Mouse (Mus musculus): Measurements from ENCODE around the gene Cdh12. TPM values are rescaled to one million over a fixed set of nuclear protein-coding genes. Genes with fewer than 3 reads are reported as not detected.

Cdh12 gene
- total and polyA plus RNA-seq, 3 experiments, result 0.13 to 0.16 TPM; not detected in 1

- H3K36me3 ChIP-seq (replicated peaks in 1 of 2; ENCODE audit: control insufficient read depth in 1 of 2, insufficient read depth in 1 of 2, low read length in 1 of 2), result no peaks in the 10 kb centered on the region
- DNase-seq (ENCODE audit: extremely low read depth), result no peak
- TF ChIP-seq MXI1 (IDR thresholded peaks at IDR 0.05; ENCODE audit: low read depth, low read length) (no peak), JUND (conservative IDR thresholded peaks at IDR 0.05; ENCODE audit: low read depth, low read length) (no peak), ELF1 (IDR thresholded peaks at IDR 0.05; ENCODE audit: low read depth, low read length) (no peak), EP300 (IDR thresholded peaks at IDR 0.05; ENCODE audit: low read length) (no peak), UBTF (IDR thresholded peaks at IDR 0.05; ENCODE audit: low read depth, low read length) (no peak), SMC3 (IDR thresholded peaks at IDR 0.05; ENCODE audit: low read depth, low read length) (no peak), GABPA (IDR thresholded peaks at IDR 0.05; ENCODE audit: insufficient replicate concordance, low read depth, low read length) (no peak), CHD1 (IDR thresholded peaks at IDR 0.05; ENCODE audit: low read depth, low read length) (no peak), NRF1 (IDR thresholded peaks at IDR 0.05; ENCODE audit: low read depth, low read length) (no peak), RAD21 (IDR thresholded peaks at IDR 0.05; ENCODE audit: low read depth, low read length) (no peak), USF2 (conservative IDR thresholded peaks at IDR 0.05; ENCODE audit: low read depth, low read length) (no peak), NELFE (IDR thresholded peaks at IDR 0.05; ENCODE audit: low read depth, low read length) (no peak)
Measured at GRCm38 (mm10) chr15:21343853-21344252, 894.8 kb downstream of the Cdh12 start.

DNA sequence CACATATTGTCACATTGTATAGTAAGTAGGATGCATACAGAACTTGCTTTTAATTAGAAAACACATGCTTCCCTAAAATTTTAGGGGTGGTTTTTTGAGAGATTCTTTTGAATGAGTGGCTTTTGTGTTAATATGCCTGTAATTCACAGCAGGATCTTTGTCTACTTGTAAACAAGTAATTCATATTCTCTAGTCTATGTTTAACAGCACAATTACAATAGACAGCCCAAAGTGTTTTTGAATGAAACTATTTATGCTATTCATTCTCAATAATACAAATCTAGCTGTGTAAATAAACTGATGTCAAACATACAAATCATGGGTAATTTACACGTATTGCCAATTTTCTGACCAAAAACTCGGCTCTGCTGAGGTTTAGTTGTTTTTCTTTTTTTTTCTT, 895.3 kb downstream of the Cdh12 start:
- no peak overlapping the region for H3K9ac ChIP-seq (ENCODE audit: insufficient read depth, low read depth)
- H3K4me2 ChIP-seq (ENCODE audit: insufficient read depth, low read depth, poor library complexity, severe bottlenecking), result no peak overlapping the region
- H3K79me2 ChIP-seq (replicated peaks; ENCODE audit: control insufficient read depth, extremely low read depth, insufficient read depth, poor library complexity, severe bottlenecking), result no peaks in the 10 kb centered on the region
- TF ChIP-seq JUN (IDR thresholded peaks at IDR 0.05; ENCODE audit: insufficient read depth, low read depth, low read length), result no peak
- TF ChIP-seq USF2 (conservative IDR thresholded peaks at IDR 0.05; ENCODE audit: low read depth, low read length), result no peak
- TF ChIP-seq GABPA (IDR thresholded peaks at IDR 0.05; ENCODE audit: insufficient replicate concordance, low read depth, low read length), result no peak
- no peak for TF ChIP-seq MYC (IDR thresholded peaks at IDR 0.05; ENCODE audit: low read depth, low read length)
- no peak for TF ChIP-seq RCOR1 (conservative IDR thresholded peaks at IDR 0.05; ENCODE audit: low read depth, low read length)
- no peak for TF ChIP-seq USF1 (IDR thresholded peaks at IDR 0.05; ENCODE audit: low read depth, low read length)
- no peak for DNase-seq (ENCODE audit: extremely low read depth)
- in situ Hi-C loops (cut with MboI; ENCODE audit: low pct_ligation_motif_present, low pct_unique_long_range_greater_than_20kb, low sequenced_read_pairs) (no loop called here), dilution Hi-C loops (cut with MboI; ENCODE audit: extremely low pct_ligation_motif_present, extremely low pct_unique_long_range_greater_than_20kb, low sequenced_read_pairs) (no loop called here)
- H3K27ac ChIP-seq (ENCODE audit: insufficient read depth, low read depth), result no peak overlapping the region
- H3K36me3 ChIP-seq (replicated peaks in 1 of 2; ENCODE audit: control insufficient read depth in 1 of 2, insufficient read depth in 1 of 2, low read length in 1 of 2), result no peaks in the 10 kb centered on the region
- H3K4me3 ChIP-seq (replicated peaks in 1 of 3; ENCODE audit: low read depth in 2 of 3, low read length in 2 of 3, poor library complexity in 1 of 3), result no peak overlapping the region
- no peaks in the 10 kb centered on the region for H3K9me3 ChIP-seq (replicated peaks; ENCODE audit: low read length)
- H3K27me3 ChIP-seq (replicated peaks), result no peaks in the 10 kb centered on the region
- H3K4me1 ChIP-seq (ENCODE audit: control insufficient read depth in 1 of 2, insufficient read depth in 2 of 2), result no peaks in the 10 kb centered on the region

More at GRCm38 (mm10) chr15:21343853-21344252, 894.8 kb downstream of the Cdh12 start:
- Histone ChIP-seq H3K27ac (ENCODE audit: insufficient read depth, low read depth) (no peak overlapping the region), H3K4me1 (ENCODE audit: control insufficient read depth in 1 of 2, insufficient read depth in 2 of 2) (no peaks in the 10 kb centered on the region), H3K4me3 (replicated peaks in 1 of 3; ENCODE audit: low read depth in 2 of 3, low read length in 2 of 3, poor library complexity in 1 of 3) (no peak overlapping the region), H3K9me3 (replicated peaks; ENCODE audit: low read length) (no peaks in the 10 kb centered on the region), H3K79me2 (replicated peaks; ENCODE audit: control insufficient read depth, extremely low read depth, insufficient read depth, poor library complexity, severe bottlenecking) (no peaks in the 10 kb centered on the region), H3K4me2 (ENCODE audit: insufficient read depth, low read depth, poor library complexity, severe bottlenecking) (no peak overlapping the region), H3K9ac (ENCODE audit: insufficient read depth, low read depth) (no peak overlapping the region), H3K27me3 (replicated peaks) (no peaks in the 10 kb centered on the region)
- dilution Hi-C loops (cut with MboI; ENCODE audit: extremely low pct_ligation_motif_present, extremely low pct_unique_long_range_greater_than_20kb, low sequenced_read_pairs) (no loop called here), in situ Hi-C loops (cut with MboI; ENCODE audit: low pct_ligation_motif_present, low pct_unique_long_range_greater_than_20kb, low sequenced_read_pairs) (no loop called here)
